Mouse (Mus musculus): Measurements from ENCODE around the gene Swi5.
A peak's percentile ranks its signal among the peaks of the same experiment; 100 is the strongest.

DNA sequence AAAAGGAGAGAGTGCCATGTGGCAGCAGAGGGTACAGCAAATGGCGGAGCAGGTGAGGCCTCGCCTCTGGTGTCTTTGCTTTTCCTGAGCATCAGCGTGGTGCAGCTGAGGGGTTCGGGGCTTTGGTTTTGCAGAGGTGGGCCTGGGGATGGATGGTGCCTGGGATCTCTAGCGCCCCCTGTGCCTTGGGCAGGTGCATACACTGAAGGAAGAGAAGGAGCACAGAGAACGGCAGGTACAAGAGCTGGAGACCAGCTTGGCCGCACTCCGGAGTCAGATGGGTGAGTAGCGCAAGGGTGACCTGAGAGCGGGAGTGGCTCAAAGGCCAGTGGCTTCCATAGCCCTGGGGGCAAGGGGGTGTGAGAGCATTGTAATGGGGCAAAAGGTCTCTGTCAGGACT, 15.1 kb upstream of the Swi5 start:
- TF ChIP-seq GATA1 (IDR thresholded peaks at IDR 0.05; ENCODE audit: borderline replicate concordance, low read length) (no peak), TAL1 (conservative IDR thresholded peaks at IDR 0.05; ENCODE audit: low read depth, low read length) (no peak), CTCF (IDR thresholded peaks at IDR 0.05; ENCODE audit: low read depth, low read length) (peak; percentile 28; the same call in 1 of the 2 replicates), GATA2 (IDR thresholded peaks at IDR 0.05; ENCODE audit: borderline replicate concordance, low read depth, low read length) (no peak), POLR2AphosphoS5 (IDR thresholded peaks at IDR 0.05; ENCODE audit: insufficient replicate concordance, low read depth, low read length) (no peak)
